Mouse (Mus musculus) hindbrain, embryonic 14.5 days (tissue): ENCODE data around the gene Nr1h2. TPM values are rescaled to one million over a fixed set of nuclear protein-coding genes. Genes with fewer than 3 reads are reported as not detected.

ENCODE experiments used
- ATAC-seq: fragments of 200-750 bp; cut with Nextera tagmentation; 2 replicates; pipeline ENCODE4 v1.8.0; 2017; ENCODE audit warnings: moderate number of reproducible peaks, mild to moderate bottlenecking, moderate TSS enrichment, moderate library complexity; ENCODE audit not compliant: low FRiP score
- DNase-seq: peaks from one replicate; pipeline ENCODE4 v3.0.0-alpha.2; 2015; ENCODE audit warnings: low spot score
- H3K27ac ChIP-seq: fragments of 300-500 bp; sonication (generic); 2 replicates; pipeline ENCODE4 v1.5.1; 2014; ENCODE audit warnings: mild to moderate bottlenecking, moderate library complexity
- H3K27me3 ChIP-seq: fragments of 300-500 bp; sonication (generic); 2 replicates; pipeline ENCODE4 v1.6.1; 2014; ENCODE audit warnings: mild to moderate bottlenecking, low read length, mixed read lengths; ENCODE audit not compliant: control insufficient read depth, insufficient read depth
- H3K36me3 ChIP-seq: fragments of 300-500 bp; sonication (generic); replicated peaks from 2 replicates; pipeline ENCODE4 v1.6.1; 2014; ENCODE audit not compliant: control insufficient read depth, insufficient read depth
- H3K4me1 ChIP-seq: fragments of 300-500 bp; sonication (generic); replicated peaks from 2 replicates; pipeline ENCODE4 v1.6.1; 2014; ENCODE audit warnings: antibody characterized with exemption, low read length, mixed read lengths; ENCODE audit not compliant: control insufficient read depth, insufficient read depth
- H3K4me2 ChIP-seq: fragments of 300-500 bp; sonication (generic); replicated peaks from 2 replicates; pipeline ENCODE4 v1.6.1; 2014; ENCODE audit warnings: mild to moderate bottlenecking, moderate library complexity
- H3K4me3 ChIP-seq: fragments of 300-500 bp; sonication (generic); replicated peaks from 2 replicates; pipeline ENCODE4 v1.5.1; 2014; ENCODE audit warnings: mild to moderate bottlenecking, low read length
- H3K9ac ChIP-seq: fragments of 300-500 bp; sonication (generic); 2 replicates; pipeline ENCODE4 v1.6.1; 2014
- H3K9me3 ChIP-seq: fragments of 300-500 bp; sonication (generic); 2 replicates; pipeline ENCODE4 v1.6.1; 2016; ENCODE audit warnings: low read length; ENCODE audit not compliant: control insufficient read depth
- WGBS: fragments of 180-500 bp; shearing (Covaris S2); extraction: QIAGEN DNeasy Blood & Tissue Kit; methylation state at CpG from one replicate; pipeline ENCODE4 v1.1.7; 2014; 5-methylcytosine and 5-hydroxymethylcytosine counted together
- polyA plus RNA-seq: library from polyadenylated mRNA; unstranded; fragments of >200 nt; fragmentation: Nextera tagmentation; extraction: Ambion mirVana; gene quantifications from 2 replicates; pipeline ENCODE4 v1.2.1, GENCODE M21; 2014

Gene Nr1h2
- polyA plus RNA-seq, 1 experiment from 2014 or later = 53.6 TPM

GRCm38 (mm10) chr7:44595131-44595561 is 41.4 kb upstream of the Nr1h2 start:
- H3K4me1 ChIP-seq = peaks cover 34% of the 10 kb centered on the region
- H3K27me3 ChIP-seq = peaks cover 19% of the 10 kb centered on the region
- H3K4me2 ChIP-seq = no peak overlapping the region
- ATAC-seq (no peak), DNase-seq (no peak)
- H3K9ac ChIP-seq = no peak overlapping the region
- peaks cover 8% of the 10 kb centered on the region; the same call in 1 of the 2 replicates for H3K36me3 ChIP-seq
- H3K9me3 ChIP-seq = no peaks in the 10 kb centered on the region
- 0 out of 2 replicates have a peak overlapping the region, but pooled peaks have one; percentile 85 for H3K27ac ChIP-seq
- H3K4me3 ChIP-seq = no peak overlapping the region
- 93% methylated on average over 20 of the region's 20 CpGs for WGBS

- Histone ChIP-seq H3K27ac (peak overlapping the region; percentile 85), H3K4me2 (peak overlapping the region; percentile 87), H3K27me3 (peaks cover 19% of the 10 kb centered on the region), H3K4me3 (peak overlapping the region; percentile 63), H3K9ac (peak overlapping the region; percentile 66), H3K9me3 (no peaks in the 10 kb centered on the region), H3K36me3 (peaks cover 8% of the 10 kb centered on the region; the same call in 1 of the 2 replicates), H3K4me1 (peaks cover 40% of the 10 kb centered on the region)
- ATAC-seq = no peak
- DNase-seq = peak; percentile 62
- WGBS = 44% methylated on average over 6 of the region's 6 CpGs
Observed at GRCm38 (mm10) chr7:44594291-44594690, 40.5 kb upstream of the Nr1h2 start.

GRCm38 (mm10) chr7:44593775-44594174 is 40.0 kb upstream of the Nr1h2 start:
- Histone ChIP-seq H3K9me3 (no peaks in the 10 kb centered on the region), H3K27ac (peak overlapping the region; percentile 85), H3K4me2 (peak overlapping the region; percentile 87), H3K27me3 (peaks cover 19% of the 10 kb centered on the region), H3K9ac (peak overlapping the region; percentile 66), H3K4me3 (peak overlapping the region; percentile 63), H3K36me3 (peaks cover 8% of the 10 kb centered on the region; the same call in 1 of the 2 replicates), H3K4me1 (peaks cover 40% of the 10 kb centered on the region)
- peak; percentile 54 for ATAC-seq
- WGBS = 1% methylated on average over 21 of the region's 22 CpGs
- peak; percentile 95 for DNase-seq

GRCm38 (mm10) chr7:44593051-44593450 is 39.3 kb upstream of the Nr1h2 start:
- Histone ChIP-seq H3K9me3 (no peaks in the 10 kb centered on the region), H3K4me1 (peaks cover 47% of the 10 kb centered on the region), H3K27me3 (peaks cover 19% of the 10 kb centered on the region), H3K4me3 (peak overlapping the region; percentile 63), H3K9ac (no peak overlapping the region), H3K27ac (no peak overlapping the region), H3K36me3 (peaks cover 8% of the 10 kb centered on the region; the same call in 1 of the 2 replicates), H3K4me2 (peak overlapping the region; percentile 87)
- ATAC-seq (no peak), DNase-seq (no peak)
- WGBS = 2% methylated on average over 14 of the region's 15 CpGs

- under 1% methylated on average over 57 of the region's 60 CpGs for WGBS
- ATAC-seq = no peak
- Histone ChIP-seq H3K27me3 (peaks cover 19% of the 10 kb centered on the region), H3K4me1 (peaks cover 58% of the 10 kb centered on the region), H3K9ac (peak overlapping the region; percentile 71), H3K9me3 (no peaks in the 10 kb centered on the region), H3K4me3 (peak overlapping the region; percentile 63), H3K36me3 (peaks cover 8% of the 10 kb centered on the region; the same call in 1 of the 2 replicates), H3K27ac (no peak overlapping the region), H3K4me2 (peak overlapping the region; percentile 87)
- DNase-seq = no peak
Observed at GRCm38 (mm10) chr7:44591348-44592116, 37.8 kb upstream of the Nr1h2 start.

GRCm38 (mm10) chr7:44590402-44591347 is 36.9 kb upstream of the Nr1h2 start, which contains the start of gene Kcnc3:
Gene Kcnc3, plus strand, starts transcription at chr7:44590664.
- DNase-seq (peak; percentile 88), ATAC-seq (peak; percentile 93)
- Histone ChIP-seq H3K4me3 (peak within 1 kb of the TSS; percentile 63), H3K4me1 (peaks cover 58% of the 10 kb centered on the region), H3K9ac (peak within 1 kb of the TSS; percentile 71), H3K36me3 (0 out of 2 replicates have a peak, but pooled peaks cover 8% of the 10 kb centered on the region), H3K27me3 (peaks cover 19% of the 10 kb centered on the region), H3K27ac (peak within 1 kb of the TSS; percentile 77), H3K4me2 (peak within 1 kb of the TSS; percentile 87), H3K9me3 (no peaks in the 10 kb centered on the region)
- under 1% methylated on average over 67 of the region's 80 CpGs for WGBS

- peak overlapping the region; percentile 63 for H3K4me3 ChIP-seq
- H3K27ac ChIP-seq = peak overlapping the region; percentile 75
- H3K27me3 ChIP-seq = peaks cover 19% of the 10 kb centered on the region
- H3K36me3 ChIP-seq = 0 out of 2 replicates have a peak, but pooled peaks cover under 1% of the 10 kb centered on the region
- H3K9me3 ChIP-seq = no peaks in the 10 kb centered on the region
- WGBS = 3% methylated on average over 13 of the region's 13 CpGs
- DNase-seq = no peak
- peak overlapping the region; percentile 87 for H3K4me2 ChIP-seq
- peaks cover 58% of the 10 kb centered on the region for H3K4me1 ChIP-seq
- peak overlapping the region; percentile 17; the same call in 1 of the 2 replicates for H3K9ac ChIP-seq
- no peak for ATAC-seq
Observed at GRCm38 (mm10) chr7:44589946-44590345, 36.2 kb upstream of the Nr1h2 start.

GRCm38 (mm10) chr7:44589149-44589548 is 35.4 kb upstream of the Nr1h2 start:
- WGBS = under 1% methylated on average over 21 of the region's 33 CpGs
- H3K27me3 ChIP-seq = peaks cover 19% of the 10 kb centered on the region
- H3K27ac ChIP-seq = peak overlapping the region; percentile 75; the same call in 1 of the 2 replicates
- peak overlapping the region; percentile 63 for H3K4me3 ChIP-seq
- no peaks in the 10 kb centered on the region for H3K9me3 ChIP-seq
- H3K4me2 ChIP-seq = peak overlapping the region; percentile 87
- DNase-seq = peak; percentile 78
- H3K36me3 ChIP-seq = no peaks in the 10 kb centered on the region
- H3K4me1 ChIP-seq = peaks cover 52% of the 10 kb centered on the region
- ATAC-seq = peak; percentile 19; the same call in 1 of the 2 replicates
- H3K9ac ChIP-seq = peak overlapping the region; percentile 63
